Mouse (Mus musculus) liver, adult 2 months (tissue): Measurements from ENCODE around the gene Ano2.

ENCODE experiments used
- CTCF ChIP-seq: fragments of 200-500 bp; IDR thresholded peaks from 2 replicates; pipeline ENCODE4 v1.5.1; 2011; ENCODE audit warnings: low read depth, low read length, control low read depth
- POLR2A ChIP-seq: fragments of 200-500 bp; IDR thresholded peaks from 2 replicates; pipeline ENCODE4 v1.6.1; 2011; ENCODE audit warnings: low read length, control low read depth; ENCODE audit not compliant: insufficient read depth; ENCODE audit errors: extremely low read depth

DNA sequence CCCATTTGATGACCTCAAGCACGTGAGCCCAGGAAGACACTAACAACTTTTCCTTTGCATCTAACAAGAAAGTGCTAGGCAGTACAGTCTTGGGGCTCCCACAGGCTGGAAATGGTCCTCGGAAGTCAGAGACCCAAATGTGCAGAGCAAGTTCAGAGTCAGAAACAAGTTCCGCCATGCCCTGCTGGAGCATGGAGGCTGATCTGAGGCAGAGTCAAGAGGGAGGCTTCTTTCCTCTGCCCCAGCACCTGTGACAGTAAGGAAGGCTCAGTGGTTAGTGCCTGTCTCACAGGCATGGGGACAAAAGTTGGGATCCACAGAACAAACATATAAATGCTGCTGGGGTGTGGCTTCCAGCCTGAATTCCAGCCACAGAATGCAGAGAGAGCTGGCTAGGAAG, 390.3 kb downstream of the Ano2 start:
- no peak for TF ChIP-seq CTCF
- no peak for TF ChIP-seq POLR2A
